Mouse (Mus musculus) forebrain, embryonic 13.5 days (tissue): ENCODE results near the gene Tbc1d22a. TPM values are rescaled to one million over a fixed set of nuclear protein-coding genes. Genes with fewer than 3 reads are reported as not detected.

ENCODE experiments used
- ATAC-seq: fragments of 200-750 bp; cut with Nextera tagmentation; 2 replicates; pipeline ENCODE4 v1.8.0; 2017
- H3K27ac ChIP-seq: fragments of 300-500 bp; sonication (generic); 2 replicates; pipeline ENCODE4 v1.5.1; 2015; ENCODE audit warnings: inconsistent platforms, mild to moderate bottlenecking, moderate library complexity
- H3K27me3 ChIP-seq: fragments of 300-500 bp; sonication (generic); 2 replicates; pipeline ENCODE4 v1.6.1; 2015; ENCODE audit warnings: mild to moderate bottlenecking, inconsistent platforms
- H3K36me3 ChIP-seq: fragments of 300-500 bp; sonication (generic); 2 replicates; pipeline ENCODE4 v1.6.1; 2015; ENCODE audit warnings: mild to moderate bottlenecking, inconsistent platforms; ENCODE audit not compliant: poor library complexity, severe bottlenecking
- H3K4me1 ChIP-seq: fragments of 300-500 bp; sonication (generic); 2 replicates; pipeline ENCODE4 v1.6.1; 2015; ENCODE audit warnings: inconsistent platforms
- H3K4me2 ChIP-seq: fragments of 300-500 bp; sonication (generic); 2 replicates; pipeline ENCODE4 v1.6.1; 2015; ENCODE audit warnings: inconsistent platforms, mild to moderate bottlenecking, moderate library complexity
- H3K4me3 ChIP-seq: fragments of 300-500 bp; sonication (generic); 2 replicates; pipeline ENCODE4 v1.5.1; 2015; ENCODE audit warnings: mild to moderate bottlenecking, inconsistent platforms
- H3K9ac ChIP-seq: fragments of 300-500 bp; sonication (generic); 2 replicates; pipeline ENCODE4 v1.6.1; 2015; ENCODE audit warnings: mild to moderate bottlenecking, inconsistent platforms
- H3K9me3 ChIP-seq: fragments of 300-500 bp; sonication (generic); replicated peaks from 2 replicates; pipeline ENCODE4 v1.6.1; 2016; ENCODE audit warnings: inconsistent platforms
- WGBS: fragments of 180-500 bp; shearing (Covaris S2); methylation state at CpG from one replicate; pipeline ENCODE4 v1.1.7; 2015; 5-methylcytosine and 5-hydroxymethylcytosine counted together
- polyA plus RNA-seq: library from polyadenylated mRNA; unstranded; fragments of >200 nt; fragmentation: Nextera tagmentation; extraction: Ambion mirVana; gene quantifications from 2 replicates; pipeline ENCODE4 v1.2.1, GENCODE M21; 2015

Gene Tbc1d22a
- polyA plus RNA-seq, 1 experiment from 2014 or later: 10.1 TPM

DNA sequence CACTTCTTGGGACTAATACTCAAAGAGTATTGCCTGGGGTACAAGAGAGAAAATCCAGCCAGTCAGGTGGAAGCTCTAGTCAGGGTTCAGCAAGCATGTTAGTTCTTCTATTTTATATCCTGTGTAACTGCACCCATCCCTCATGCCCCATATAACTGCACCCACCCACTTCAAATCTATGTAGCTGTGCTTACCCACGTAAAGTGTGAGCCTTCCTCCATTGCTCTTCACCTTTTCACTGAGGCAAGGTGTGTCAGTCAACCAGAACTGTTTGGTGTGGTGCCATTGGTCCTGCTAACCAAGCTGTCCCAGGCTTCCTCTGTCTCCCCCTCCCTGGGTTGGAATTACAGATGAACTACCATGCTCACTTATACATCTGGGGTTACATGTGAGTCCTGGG is 16.9 kb downstream of the Tbc1d22a start:
- Histone ChIP-seq H3K9me3 (no peaks in the 10 kb centered on the region), H3K27ac (no peak overlapping the region), H3K36me3 (peaks cover 5% of the 10 kb centered on the region), H3K27me3 (no peaks in the 10 kb centered on the region), H3K4me2 (no peak overlapping the region), H3K4me3 (no peak overlapping the region), H3K4me1 (peaks cover 5% of the 10 kb centered on the region), H3K9ac (no peak overlapping the region)
- 100% methylated on average over 1 of the region's 1 CpGs for WGBS
- ATAC-seq: no peak

DNA sequence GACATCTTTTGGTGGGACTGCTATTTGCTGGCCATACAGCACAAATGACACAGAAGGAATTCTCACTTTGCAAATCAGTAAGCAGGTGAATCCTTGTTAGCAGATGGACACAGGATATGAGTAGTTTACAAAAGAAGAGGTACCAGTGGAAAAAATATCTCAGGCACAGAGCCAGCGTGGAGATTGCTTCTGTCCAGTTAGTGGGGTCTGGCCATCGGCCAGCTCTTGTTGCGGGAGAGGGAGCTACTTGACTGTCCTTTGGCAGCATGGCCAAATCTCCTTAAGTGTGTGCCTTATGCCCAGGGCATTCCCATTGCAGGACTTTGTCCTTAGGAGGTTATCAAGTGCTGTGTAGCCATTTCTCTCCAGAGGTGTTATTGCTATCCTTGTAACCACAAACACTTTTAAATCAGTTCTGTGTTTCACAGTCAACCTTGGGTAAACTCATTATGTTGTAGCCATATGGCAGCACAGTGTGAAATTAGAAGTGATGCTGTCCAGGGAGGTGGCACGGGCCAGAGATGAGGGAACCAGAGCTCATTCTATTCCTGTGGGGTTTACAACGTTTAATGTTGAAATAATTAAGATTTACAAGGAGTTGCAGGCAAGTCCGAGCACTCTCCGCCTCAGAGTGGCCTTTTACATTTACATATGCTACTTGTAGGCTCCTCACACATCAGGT is 17.7 kb downstream of the Tbc1d22a start:
- WGBS: 72% methylated on average over 7 of the region's 7 CpGs
- H3K4me2 ChIP-seq: no peak overlapping the region
- H3K4me1 ChIP-seq: peaks cover 5% of the 10 kb centered on the region
- ATAC-seq: no peak
- H3K4me3 ChIP-seq: no peak overlapping the region
- peaks cover 5% of the 10 kb centered on the region for H3K36me3 ChIP-seq
- no peaks in the 10 kb centered on the region for H3K27me3 ChIP-seq
- H3K9me3 ChIP-seq: no peaks in the 10 kb centered on the region
- H3K27ac ChIP-seq: no peak overlapping the region
- no peak overlapping the region for H3K9ac ChIP-seq

DNA sequence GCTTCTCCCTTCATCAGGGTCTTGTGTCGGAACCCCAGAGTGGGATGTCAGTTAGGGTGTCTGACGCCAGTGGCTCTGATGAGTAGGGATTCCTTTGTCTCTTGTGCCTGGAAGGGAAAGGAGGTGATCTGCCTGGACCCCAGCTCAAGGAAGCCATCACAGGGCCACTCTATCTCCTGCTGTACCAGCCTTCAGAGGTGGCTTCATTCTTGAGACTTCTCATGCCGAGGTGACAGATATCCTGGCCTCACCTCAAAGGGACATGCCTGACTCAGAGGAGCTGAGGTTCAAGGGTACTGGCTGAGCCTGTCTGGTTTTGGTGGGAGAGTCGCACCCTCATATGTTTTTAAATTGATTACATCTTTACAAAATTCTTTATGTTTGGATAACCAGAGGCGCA is 19.7 kb downstream of the Tbc1d22a start:
- Histone ChIP-seq H3K9ac (no peak overlapping the region), H3K4me3 (no peak overlapping the region), H3K27me3 (no peaks in the 10 kb centered on the region), H3K4me2 (no peak overlapping the region), H3K36me3 (peaks cover 9% of the 10 kb centered on the region), H3K4me1 (peaks cover 5% of the 10 kb centered on the region), H3K9me3 (no peaks in the 10 kb centered on the region), H3K27ac (no peak overlapping the region)
- no peak for ATAC-seq
- WGBS: 94% methylated on average over 5 of the region's 5 CpGs

DNA sequence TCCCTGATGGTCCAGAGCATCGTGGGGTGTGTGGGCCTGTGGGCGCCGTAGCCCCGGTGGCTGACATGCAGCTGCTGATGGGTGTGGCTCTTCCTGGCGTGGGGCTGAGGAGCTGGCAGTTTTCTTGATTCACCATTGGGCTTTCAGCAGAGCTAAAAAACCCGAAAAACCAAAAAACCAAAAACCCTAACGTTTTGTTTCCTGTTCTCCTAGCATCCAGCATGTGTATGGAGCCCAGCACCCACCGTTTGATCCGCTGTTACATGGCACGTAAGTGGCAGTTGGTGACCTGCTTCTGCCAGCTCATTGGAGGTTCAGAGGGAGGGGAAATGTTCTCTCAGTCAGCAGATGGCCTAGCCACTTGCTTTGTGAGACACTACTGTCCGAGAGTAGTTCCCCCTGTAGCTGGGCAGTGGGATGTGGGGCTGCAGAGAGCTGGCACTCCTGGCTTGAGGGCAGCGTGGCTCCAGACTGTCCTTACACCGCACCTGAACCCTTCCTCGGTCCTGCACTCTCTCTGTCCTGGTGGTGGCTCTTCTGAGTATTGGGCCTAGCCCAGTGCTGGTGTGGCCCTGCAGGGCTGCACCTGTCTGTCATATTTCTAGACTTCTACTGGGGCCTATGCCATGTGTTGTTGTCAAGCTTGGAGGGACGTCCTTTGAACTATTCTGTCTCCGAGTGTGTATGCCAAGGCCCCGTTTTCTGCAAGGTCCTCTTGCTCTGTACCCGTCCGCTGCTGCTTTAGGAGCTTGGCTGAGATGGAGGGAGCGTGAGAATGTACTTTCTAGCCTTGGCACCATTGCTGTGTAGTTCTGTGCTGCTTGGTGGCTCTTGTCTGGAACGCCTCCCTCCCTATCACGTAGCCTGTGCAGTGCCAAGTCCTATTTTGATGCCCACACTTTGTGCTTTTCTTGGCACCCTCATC is 20.5 kb downstream of the Tbc1d22a start:
- WGBS: 83% methylated on average over 22 of the region's 22 CpGs
- peaks cover 5% of the 10 kb centered on the region for H3K4me1 ChIP-seq

DNA sequence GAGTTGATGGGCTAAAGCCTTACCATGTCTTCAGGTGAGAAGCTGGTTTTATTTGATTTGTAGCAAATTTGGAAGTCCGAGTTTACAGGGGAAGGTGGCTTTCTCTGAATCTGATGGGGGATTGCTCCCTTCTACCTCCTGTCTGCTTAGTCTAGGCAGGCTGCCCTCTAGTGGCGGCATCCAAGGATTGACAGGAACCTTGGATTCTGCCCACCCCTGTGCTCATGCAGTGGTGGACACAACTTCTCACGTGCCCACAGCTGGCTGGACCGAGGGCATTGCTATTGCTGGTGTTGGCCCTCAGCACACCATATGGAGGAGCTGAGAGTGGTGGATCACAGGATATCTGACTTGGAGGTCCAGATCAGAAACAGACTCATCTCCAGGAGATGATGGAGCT is 22.0 kb downstream of the Tbc1d22a start:
- Histone ChIP-seq H3K36me3 (peaks cover 14% of the 10 kb centered on the region), H3K4me2 (no peak overlapping the region), H3K4me1 (peaks cover 5% of the 10 kb centered on the region), H3K27me3 (no peaks in the 10 kb centered on the region), H3K27ac (no peak overlapping the region), H3K4me3 (no peak overlapping the region), H3K9me3 (no peaks in the 10 kb centered on the region), H3K9ac (no peak overlapping the region)
- ATAC-seq: no peak
- 47% methylated on average over 4 of the region's 4 CpGs for WGBS

More for the DNA sequence above, 20.5 kb downstream of the Tbc1d22a start:
- Histone ChIP-seq H3K36me3 (peaks cover 9% of the 10 kb centered on the region), H3K4me3 (no peak overlapping the region), H3K9ac (no peak overlapping the region), H3K27ac (no peak overlapping the region), H3K9me3 (no peaks in the 10 kb centered on the region), H3K27me3 (no peaks in the 10 kb centered on the region), H3K4me2 (no peak overlapping the region)
- no peak for ATAC-seq

DNA sequence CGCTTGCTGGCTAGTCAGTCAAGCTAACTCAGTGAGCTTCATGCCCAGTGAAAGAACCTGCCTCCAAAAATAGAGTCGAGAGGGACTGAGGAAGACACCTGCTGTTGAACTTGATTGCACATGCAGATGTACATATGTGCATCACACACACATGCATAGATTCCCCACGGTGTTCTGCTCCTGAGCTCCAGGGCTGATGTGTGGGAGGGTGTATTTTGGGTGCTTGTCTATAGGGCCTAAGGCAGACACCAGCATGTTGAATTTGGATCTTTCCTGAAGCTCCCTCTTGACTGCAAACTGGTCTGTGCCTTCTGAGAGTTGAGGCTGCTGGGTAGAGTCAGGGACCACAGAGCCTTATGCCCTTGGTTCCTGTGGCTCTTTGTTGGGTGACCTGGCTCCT is 23.8 kb downstream of the Tbc1d22a start:
- Histone ChIP-seq H3K4me2 (no peak overlapping the region), H3K4me1 (peaks cover 6% of the 10 kb centered on the region; the same call in 1 of the 2 replicates), H3K9me3 (no peaks in the 10 kb centered on the region), H3K9ac (no peak overlapping the region), H3K27ac (no peak overlapping the region), H3K36me3 (peaks cover 14% of the 10 kb centered on the region), H3K4me3 (no peak overlapping the region), H3K27me3 (no peaks in the 10 kb centered on the region)
- no peak for ATAC-seq
- WGBS: 89% methylated on average over 3 of the region's 3 CpGs

DNA sequence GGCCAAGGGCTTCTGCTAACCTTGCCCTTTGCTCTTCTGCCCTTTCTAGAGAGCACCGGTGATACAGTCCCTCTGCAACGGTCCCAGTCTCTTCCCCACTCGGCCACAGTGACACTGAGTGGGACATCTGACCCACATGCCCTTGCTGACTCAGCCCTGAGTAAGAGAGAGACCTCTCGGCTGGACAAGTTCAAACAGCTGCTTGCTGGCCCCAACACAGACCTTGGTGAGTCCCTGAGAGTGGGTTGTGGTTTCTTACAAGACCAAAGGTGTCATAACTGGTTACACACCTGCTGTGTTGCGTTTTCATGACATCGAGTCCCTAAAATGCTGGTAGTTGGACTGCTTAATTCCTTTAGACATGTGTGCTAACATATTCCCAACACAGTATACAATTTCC is 24.8 kb downstream of the Tbc1d22a start:
- H3K4me1 ChIP-seq: peaks cover 6% of the 10 kb centered on the region; the same call in 1 of the 2 replicates
- no peak overlapping the region for H3K4me3 ChIP-seq
- H3K27ac ChIP-seq: no peak overlapping the region
- peaks cover 14% of the 10 kb centered on the region for H3K36me3 ChIP-seq
- ATAC-seq: no peak
- no peak overlapping the region for H3K4me2 ChIP-seq
- no peaks in the 10 kb centered on the region for H3K27me3 ChIP-seq
- no peak overlapping the region for H3K9ac ChIP-seq
- H3K9me3 ChIP-seq: no peaks in the 10 kb centered on the region
- 90% methylated on average over 6 of the region's 6 CpGs for WGBS

DNA sequence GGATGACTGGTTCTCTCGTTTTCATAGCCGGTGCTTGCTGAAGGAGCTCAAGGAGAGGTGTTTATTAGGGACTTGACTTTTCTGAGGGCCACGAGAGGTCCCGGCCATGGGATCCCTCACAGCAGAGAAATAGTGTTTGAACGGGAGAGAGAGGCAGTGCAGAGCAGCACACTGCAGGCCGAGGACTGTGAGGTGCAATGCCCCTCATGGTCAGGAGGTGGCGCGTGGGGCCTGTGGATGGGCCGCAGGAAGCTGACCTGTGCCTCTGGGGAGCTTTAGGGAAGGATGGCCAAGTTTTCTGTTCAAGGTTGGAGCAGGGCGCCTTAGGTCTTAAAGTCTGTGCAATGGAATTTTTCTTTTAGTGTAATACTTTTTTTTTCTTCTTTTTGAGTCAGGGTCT is 25.5 kb downstream of the Tbc1d22a start:
- peaks cover 6% of the 10 kb centered on the region; the same call in 1 of the 2 replicates for H3K4me1 ChIP-seq
- H3K4me2 ChIP-seq: no peak overlapping the region
- peaks cover 14% of the 10 kb centered on the region for H3K36me3 ChIP-seq
- no peaks in the 10 kb centered on the region for H3K9me3 ChIP-seq
- ATAC-seq: no peak
- WGBS: 29% methylated on average over 10 of the region's 10 CpGs
- H3K27me3 ChIP-seq: no peaks in the 10 kb centered on the region
- no peak overlapping the region for H3K4me3 ChIP-seq
- H3K9ac ChIP-seq: no peak overlapping the region
- H3K27ac ChIP-seq: no peak overlapping the region

DNA sequence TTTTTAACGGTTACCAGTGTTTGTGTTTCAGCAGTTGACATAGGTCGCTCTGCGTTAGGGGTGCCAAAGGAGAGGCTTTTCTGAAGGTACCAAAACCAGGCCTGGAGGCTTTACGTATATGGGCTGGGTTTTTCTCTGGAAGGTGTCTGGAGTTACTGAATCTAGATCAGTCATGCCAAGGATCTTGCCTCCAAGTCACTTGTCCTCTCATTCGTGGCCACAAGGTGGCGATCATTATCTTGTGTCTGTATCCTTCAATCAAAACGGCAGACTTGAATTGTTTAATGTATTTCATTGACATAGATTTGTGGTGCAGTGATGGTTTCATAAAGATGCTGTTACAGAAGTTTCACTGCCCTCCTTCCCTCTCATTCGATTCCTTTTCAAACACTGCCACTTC is 29.4 kb downstream of the Tbc1d22a start:
- Histone ChIP-seq H3K9me3 (no peaks in the 10 kb centered on the region), H3K27ac (no peak overlapping the region), H3K9ac (no peak overlapping the region), H3K4me1 (peaks cover 6% of the 10 kb centered on the region; the same call in 1 of the 2 replicates), H3K36me3 (peaks cover 11% of the 10 kb centered on the region), H3K4me2 (no peak overlapping the region), H3K27me3 (no peaks in the 10 kb centered on the region), H3K4me3 (no peak overlapping the region)
- WGBS: 38% methylated on average over 8 of the region's 8 CpGs
- ATAC-seq: no peak

DNA sequence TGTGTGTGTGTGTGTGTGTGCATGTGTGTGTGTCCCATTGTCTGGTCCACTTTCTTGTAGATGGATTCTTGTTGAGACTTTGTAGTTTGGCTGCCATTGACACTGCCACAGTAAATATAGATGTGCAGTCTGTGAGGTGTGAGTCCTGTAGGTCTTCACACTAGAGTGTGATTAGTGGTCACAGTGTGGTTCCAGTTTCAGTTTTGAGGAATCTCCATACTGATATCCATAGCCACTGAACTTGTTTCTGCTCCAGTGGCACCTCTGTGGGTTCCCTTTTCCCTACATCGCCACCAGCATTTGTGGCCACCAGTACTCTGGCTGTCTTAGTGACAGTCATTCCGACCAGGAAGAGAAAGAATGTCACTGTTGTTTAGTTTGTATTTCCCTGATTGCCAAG is 30.1 kb downstream of the Tbc1d22a start:
- Histone ChIP-seq H3K27ac (no peak overlapping the region), H3K4me3 (no peak overlapping the region), H3K4me2 (no peak overlapping the region), H3K9ac (no peak overlapping the region), H3K36me3 (peaks cover 11% of the 10 kb centered on the region), H3K9me3 (no peaks in the 10 kb centered on the region), H3K27me3 (no peaks in the 10 kb centered on the region), H3K4me1 (peaks cover 6% of the 10 kb centered on the region; the same call in 1 of the 2 replicates)
- 95% methylated on average over 2 of the region's 2 CpGs for WGBS
- no peak for ATAC-seq

DNA sequence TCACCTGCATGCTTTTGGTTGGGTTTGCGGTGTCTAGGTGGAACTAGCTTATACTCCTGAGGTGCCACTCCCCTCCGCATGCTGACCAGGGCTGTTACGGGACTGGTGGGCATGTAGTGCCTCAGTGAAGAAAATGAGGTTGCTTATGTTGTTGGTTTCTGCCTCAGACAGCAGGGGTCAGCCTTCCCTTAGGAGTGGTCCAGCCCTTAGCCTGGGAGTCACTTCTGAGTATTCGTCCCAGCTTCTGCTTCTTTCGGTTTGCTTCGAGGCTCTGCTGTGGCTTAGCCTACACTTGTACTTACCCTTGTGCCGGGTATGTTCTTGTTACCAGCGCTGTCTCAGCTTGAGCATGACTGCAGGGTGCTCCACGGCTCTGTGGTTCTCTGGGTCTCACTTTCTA is 36.0 kb downstream of the Tbc1d22a start:
- ATAC-seq: peak; percentile 71
- 58% methylated on average over 9 of the region's 9 CpGs for WGBS
- Histone ChIP-seq H3K9me3 (no peaks in the 10 kb centered on the region), H3K4me1 (peaks cover 15% of the 10 kb centered on the region), H3K36me3 (peaks cover 6% of the 10 kb centered on the region), H3K27me3 (peaks cover 13% of the 10 kb centered on the region; the same call in 1 of the 2 replicates), H3K4me3 (no peak overlapping the region), H3K4me2 (no peak overlapping the region), H3K9ac (no peak overlapping the region), H3K27ac (no peak overlapping the region)

DNA sequence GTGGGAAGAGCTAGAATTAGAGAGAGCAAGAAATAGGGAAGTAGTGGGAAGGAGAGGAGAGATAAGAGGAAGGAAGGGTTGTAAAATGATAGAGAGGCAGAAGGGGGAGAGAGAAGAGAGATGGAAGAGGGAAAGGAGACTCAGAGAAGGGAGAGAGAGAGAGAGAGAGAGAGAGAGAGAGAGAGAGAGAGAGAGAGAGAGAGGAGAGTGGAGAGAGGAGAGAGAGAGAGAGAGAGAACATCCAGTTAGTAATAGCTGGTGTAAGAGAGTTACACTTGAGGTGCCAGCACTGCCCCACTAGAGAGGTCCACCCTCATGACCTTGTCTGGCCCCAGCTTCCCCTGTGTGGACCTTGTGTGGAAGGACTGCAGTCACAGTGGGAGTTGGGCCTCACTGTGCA is 37.9 kb downstream of the Tbc1d22a start:
- H3K9me3 ChIP-seq: no peaks in the 10 kb centered on the region
- no peak overlapping the region for H3K4me2 ChIP-seq
- H3K4me1 ChIP-seq: peaks cover 26% of the 10 kb centered on the region
- H3K9ac ChIP-seq: no peak overlapping the region
- no peaks in the 10 kb centered on the region for H3K36me3 ChIP-seq
- no peak for ATAC-seq
- H3K27ac ChIP-seq: no peak overlapping the region
- no peak overlapping the region for H3K4me3 ChIP-seq
- peaks cover 18% of the 10 kb centered on the region; the same call in 1 of the 2 replicates for H3K27me3 ChIP-seq
